Mouse (Mus musculus) heart, embryonic 11.5 days (tissue): ENCODE data around the gene Il3. TPM values are rescaled to one million over a fixed set of nuclear protein-coding genes. Genes with fewer than 3 reads are reported as not detected.

ENCODE experiments used
- ATAC-seq: fragments of 200-750 bp; cut with Nextera tagmentation; replicated peaks from 2 replicates; pipeline ENCODE4 v1.8.0; 2017; ENCODE audit warnings: moderate library complexity; ENCODE audit not compliant: insufficient number of reproducible peaks, low FRiP score, low TSS enrichment
- H3K27ac ChIP-seq: fragments of 300-500 bp; sonication (generic); 2 replicates; pipeline ENCODE4 v1.5.1; 2014; ENCODE audit warnings: mild to moderate bottlenecking, low read depth, low read length
- H3K27me3 ChIP-seq: fragments of 300-500 bp; sonication (generic); 2 replicates; pipeline ENCODE4 v1.6.1; 2014; ENCODE audit warnings: mild to moderate bottlenecking, low read length, mixed read lengths; ENCODE audit not compliant: control insufficient read depth, insufficient read depth
- H3K36me3 ChIP-seq: fragments of 300-500 bp; sonication (generic); 2 replicates; pipeline ENCODE4 v1.6.1; 2014; ENCODE audit warnings: mild to moderate bottlenecking, low read length, moderate library complexity, mixed read lengths; ENCODE audit not compliant: control insufficient read depth, insufficient read depth
- H3K4me1 ChIP-seq: fragments of 300-500 bp; sonication (generic); 2 replicates; pipeline ENCODE4 v1.6.1; 2014; ENCODE audit warnings: low read length; ENCODE audit not compliant: control insufficient read depth, insufficient read depth
- H3K4me2 ChIP-seq: fragments of 300-500 bp; sonication (generic); 2 replicates; pipeline ENCODE4 v1.6.1; 2014; ENCODE audit warnings: mild to moderate bottlenecking, moderate library complexity
- H3K4me3 ChIP-seq: fragments of 300-500 bp; sonication (generic); 2 replicates; pipeline ENCODE4 v1.5.1; 2014; ENCODE audit warnings: low read depth, low read length
- H3K9ac ChIP-seq: fragments of 300-500 bp; sonication (generic); 2 replicates; pipeline ENCODE4 v1.6.1; 2014; ENCODE audit warnings: mild to moderate bottlenecking, low read depth, low read length, moderate library complexity
- H3K9me3 ChIP-seq: fragments of 300-500 bp; sonication (generic); replicated peaks from 2 replicates; pipeline ENCODE4 v1.6.1; 2016; ENCODE audit warnings: low read length; ENCODE audit not compliant: control insufficient read depth
- WGBS: fragments of 180-500 bp; shearing (Covaris S2); extraction: QIAGEN DNeasy Blood & Tissue Kit; methylation state at CpG from one replicate; pipeline ENCODE4 v1.1.7; 2014; ENCODE audit not compliant: insufficient replicate concordance; 5-methylcytosine and 5-hydroxymethylcytosine counted together
- polyA plus RNA-seq: library from polyadenylated mRNA; unstranded; fragments of >200 nt; fragmentation: Nextera tagmentation; extraction: Ambion mirVana; gene quantifications from 2 replicates; pipeline ENCODE4 v1.2.1, GENCODE M21; 2014

Il3 gene
- polyA plus RNA-seq, 1 experiment from 2014 or later = not detected

DNA sequence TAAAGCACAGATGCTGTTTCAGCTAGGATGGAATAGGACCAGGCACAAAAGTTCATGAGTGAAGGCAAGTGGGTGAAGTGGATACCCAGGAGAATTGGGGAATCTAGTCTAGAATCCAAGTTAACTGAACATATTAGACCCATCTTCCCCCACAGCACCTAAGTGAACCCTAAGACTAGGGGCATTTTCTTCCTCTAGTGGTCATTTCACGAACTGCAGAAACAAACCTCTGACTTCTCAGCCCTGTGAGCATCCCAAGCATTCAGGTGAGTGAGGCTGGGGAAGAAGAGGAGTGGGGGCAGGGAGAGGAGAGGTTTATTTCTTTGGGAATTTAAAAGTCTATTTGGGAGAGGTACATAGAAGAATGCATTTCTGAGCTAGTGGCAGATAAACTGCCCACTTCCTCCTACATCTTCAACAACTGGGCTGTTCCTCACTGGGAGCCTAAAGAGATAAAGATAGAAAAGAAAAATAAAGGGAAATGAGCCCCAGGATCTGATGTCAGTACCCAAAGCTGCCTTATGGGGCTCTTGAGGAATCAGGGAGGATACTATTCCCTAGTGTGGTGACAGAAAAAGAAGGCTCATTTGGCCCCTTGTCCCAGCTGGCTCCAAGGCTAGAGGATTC lies 3.6 kb downstream of the Il3 start:
- H3K4me2 ChIP-seq = no peak overlapping the region
- no peaks in the 10 kb centered on the region for H3K27me3 ChIP-seq
- H3K9me3 ChIP-seq = no peaks in the 10 kb centered on the region
- no peak overlapping the region for H3K27ac ChIP-seq
- ATAC-seq = no peak
- H3K9ac ChIP-seq = no peak overlapping the region
- H3K36me3 ChIP-seq = no peaks in the 10 kb centered on the region
- 23% methylated on average over 1 of the region's 1 CpGs for WGBS
- H3K4me1 ChIP-seq = no peaks in the 10 kb centered on the region
- H3K4me3 ChIP-seq = no peak overlapping the region

DNA sequence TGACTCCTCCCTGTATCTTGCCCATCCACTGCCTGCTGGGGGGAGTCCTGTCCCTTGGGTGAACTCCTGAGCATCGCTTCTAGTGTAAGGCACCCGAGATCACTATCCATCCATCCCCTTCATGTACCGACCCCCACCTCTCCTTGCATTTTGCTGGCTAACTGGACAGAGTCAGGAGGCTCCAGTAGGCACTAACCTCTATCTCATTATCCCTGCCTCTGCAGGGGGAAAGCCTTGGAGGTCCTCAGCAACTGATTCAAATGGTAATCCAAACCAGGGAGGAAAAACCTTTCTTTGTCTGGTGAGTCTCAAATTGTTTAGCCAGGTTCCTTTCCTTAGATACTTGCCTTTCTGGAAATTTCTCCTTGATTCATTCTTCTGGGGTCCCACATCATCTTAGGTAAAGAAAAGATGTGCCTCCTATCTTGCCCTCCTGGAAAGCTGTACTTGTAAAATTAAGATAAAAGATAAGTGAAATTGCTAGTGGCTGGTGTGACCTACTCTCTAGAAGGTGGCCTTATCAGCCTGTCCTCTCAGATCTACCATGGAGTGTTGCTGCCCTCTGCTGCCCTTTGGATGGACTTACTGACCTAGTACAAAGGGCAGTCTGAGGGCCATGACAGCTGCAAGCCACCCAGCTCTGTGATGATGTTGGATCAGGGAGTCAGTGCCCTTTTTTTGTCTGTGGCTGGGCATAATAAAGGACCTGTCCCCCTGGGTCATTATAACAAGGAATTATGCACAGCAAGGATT lies 10.3 kb downstream of the Il3 start:
- WGBS = 63% methylated on average over 3 of the region's 3 CpGs
- Histone ChIP-seq H3K4me1 (no peaks in the 10 kb centered on the region; the same call in 1 of the 2 replicates), H3K4me3 (no peak overlapping the region), H3K9ac (no peak overlapping the region), H3K27ac (no peak overlapping the region), H3K9me3 (no peaks in the 10 kb centered on the region), H3K4me2 (no peak overlapping the region), H3K27me3 (peaks cover 4% of the 10 kb centered on the region; the same call in 1 of the 2 replicates), H3K36me3 (no peaks in the 10 kb centered on the region)
- no peak for ATAC-seq

DNA sequence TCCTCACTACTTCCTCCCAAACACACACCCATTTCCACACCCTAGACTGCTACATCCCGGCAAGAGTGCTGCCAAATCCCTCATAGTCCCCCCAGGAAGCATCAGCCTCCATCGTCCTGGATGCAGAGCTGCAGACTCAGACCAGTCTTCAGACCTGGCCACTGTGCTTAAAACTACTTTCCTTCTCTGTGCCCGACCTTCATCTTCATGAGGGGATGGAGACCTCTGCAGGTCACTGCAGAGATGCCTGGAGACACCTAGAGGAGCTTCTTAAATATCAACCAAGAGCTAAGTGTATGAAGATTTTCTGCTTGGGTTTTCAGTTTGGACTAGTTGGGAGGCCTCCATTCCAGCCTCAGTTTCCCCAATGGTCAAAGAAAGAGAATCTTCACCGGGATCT lies 13.0 kb downstream of the Il3 start:
- Histone ChIP-seq H3K4me1 (no peaks in the 10 kb centered on the region; the same call in none of the 2 replicates), H3K27me3 (peaks cover 4% of the 10 kb centered on the region; the same call in 1 of the 2 replicates), H3K36me3 (no peaks in the 10 kb centered on the region), H3K27ac (no peak overlapping the region), H3K4me2 (no peak overlapping the region), H3K9ac (no peak overlapping the region), H3K4me3 (no peak overlapping the region), H3K9me3 (no peaks in the 10 kb centered on the region)
- WGBS = 31% methylated on average over 4 of the region's 4 CpGs
- ATAC-seq = no peak

DNA sequence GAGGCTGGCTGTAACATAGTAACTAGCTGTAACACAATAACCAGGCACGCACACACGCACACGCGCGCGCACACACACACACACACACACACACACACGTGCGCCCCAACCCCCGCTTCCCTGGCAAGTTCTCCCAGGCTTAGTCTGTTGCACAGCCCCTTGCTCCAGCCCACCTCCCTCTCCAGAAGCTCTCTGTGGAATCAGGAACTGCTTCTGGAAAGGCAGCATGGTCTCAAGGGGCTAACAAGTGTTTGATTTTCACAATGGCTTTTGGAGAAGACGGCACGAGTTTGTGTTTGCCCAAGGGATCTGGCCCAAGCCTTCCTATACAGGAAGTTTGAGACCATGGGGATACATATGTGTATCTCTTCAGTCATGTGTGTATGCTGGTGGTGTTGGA lies 16.5 kb downstream of the Il3 start:
- H3K4me2 ChIP-seq = no peak overlapping the region

DNA sequence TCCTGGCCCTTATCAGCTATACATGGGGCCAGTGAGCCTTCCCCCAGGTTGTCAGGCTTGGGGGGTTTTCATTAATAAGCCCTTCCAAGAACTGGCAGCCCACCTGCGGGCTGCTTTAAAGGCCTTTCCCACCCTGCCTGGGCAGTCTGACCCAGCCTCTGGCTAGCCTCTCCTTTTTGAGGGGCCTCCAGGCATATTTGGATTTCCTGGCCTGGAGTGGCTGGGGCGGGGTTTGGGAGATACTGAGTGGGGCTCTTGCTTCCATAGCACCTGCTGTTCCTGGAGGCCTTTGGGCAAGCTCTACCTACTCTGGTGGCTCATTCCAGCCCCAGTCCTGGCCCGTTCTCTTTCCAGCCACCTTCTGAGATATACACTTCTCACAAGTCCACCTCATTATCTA lies 17.3 kb downstream of the Il3 start:
- no peaks in the 10 kb centered on the region for H3K9me3 ChIP-seq
- ATAC-seq = no peak
- no peak overlapping the region for H3K4me2 ChIP-seq
- H3K4me1 ChIP-seq = no peaks in the 10 kb centered on the region; the same call in none of the 2 replicates
- 87% methylated on average over 3 of the region's 3 CpGs for WGBS
- no peaks in the 10 kb centered on the region for H3K36me3 ChIP-seq
- H3K9ac ChIP-seq = no peak overlapping the region
- H3K27ac ChIP-seq = no peak overlapping the region
- no peak overlapping the region for H3K4me3 ChIP-seq
- H3K27me3 ChIP-seq = no peaks in the 10 kb centered on the region

More for the DNA sequence above, 16.5 kb downstream of the Il3 start:
- H3K9ac ChIP-seq = no peak overlapping the region
- 87% methylated on average over 11 of the region's 11 CpGs for WGBS
- H3K9me3 ChIP-seq = no peaks in the 10 kb centered on the region
- no peaks in the 10 kb centered on the region; the same call in none of the 2 replicates for H3K4me1 ChIP-seq
- H3K36me3 ChIP-seq = no peaks in the 10 kb centered on the region
- ATAC-seq = no peak
- H3K27me3 ChIP-seq = peaks cover under 1% of the 10 kb centered on the region; the same call in 1 of the 2 replicates
- no peak overlapping the region for H3K27ac ChIP-seq
- H3K4me3 ChIP-seq = no peak overlapping the region

DNA sequence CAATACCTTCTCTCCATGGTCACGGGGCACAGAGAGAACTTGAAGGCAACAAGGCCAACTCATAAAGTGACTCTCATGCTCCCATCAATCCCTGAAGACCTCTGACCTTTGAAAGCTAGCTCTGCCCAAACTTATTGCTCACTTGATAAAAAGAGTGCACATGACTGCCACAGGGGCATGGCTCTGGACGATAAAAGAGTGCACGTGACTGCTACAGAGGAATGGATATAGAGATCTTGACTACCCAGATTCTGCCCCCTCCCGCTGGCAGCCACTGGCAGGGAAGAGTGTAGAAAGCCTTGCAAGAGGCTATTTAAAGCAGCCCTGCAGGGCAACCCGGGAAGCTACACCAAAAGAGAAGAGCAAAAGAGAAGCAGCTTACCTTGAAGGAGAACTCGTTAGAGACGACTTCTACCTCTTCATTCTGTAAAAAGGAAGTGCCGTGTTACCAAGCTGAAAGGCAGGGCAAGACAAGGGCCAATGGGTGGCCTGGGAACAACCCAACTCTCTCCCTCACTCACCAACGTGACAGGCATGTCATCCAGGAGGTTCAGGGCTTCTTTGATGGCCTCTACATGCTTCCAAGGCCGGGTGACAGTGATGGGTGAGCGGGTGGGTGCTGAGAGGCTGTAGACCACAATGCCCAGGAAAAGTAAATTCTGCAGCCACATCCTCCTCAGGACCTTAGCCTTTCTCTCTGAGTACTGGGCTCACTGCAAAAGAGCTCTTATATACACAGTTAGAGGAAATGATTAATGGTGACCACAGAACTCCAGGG lies 17.9 kb downstream of the Il3 start, which contains the start of gene Csf2:
Gene Csf2 (minus strand): TSS at position 728 of the 778 bp plus-strand sequence.
- H3K9me3 ChIP-seq = no peaks in the 10 kb centered on the region
- no peaks in the 10 kb centered on the region; the same call in none of the 2 replicates for H3K4me1 ChIP-seq
- no peak within 1 kb of the TSS for H3K9ac ChIP-seq
- H3K4me2 ChIP-seq = no peak within 1 kb of the TSS
- H3K36me3 ChIP-seq = no peaks in the 10 kb centered on the region
- 53% methylated on average over 11 of the region's 11 CpGs for WGBS
- H3K4me3 ChIP-seq = no peak within 1 kb of the TSS
- H3K27ac ChIP-seq = no peak within 1 kb of the TSS
- H3K27me3 ChIP-seq = no peaks in the 10 kb centered on the region
- ATAC-seq = no peak

DNA sequence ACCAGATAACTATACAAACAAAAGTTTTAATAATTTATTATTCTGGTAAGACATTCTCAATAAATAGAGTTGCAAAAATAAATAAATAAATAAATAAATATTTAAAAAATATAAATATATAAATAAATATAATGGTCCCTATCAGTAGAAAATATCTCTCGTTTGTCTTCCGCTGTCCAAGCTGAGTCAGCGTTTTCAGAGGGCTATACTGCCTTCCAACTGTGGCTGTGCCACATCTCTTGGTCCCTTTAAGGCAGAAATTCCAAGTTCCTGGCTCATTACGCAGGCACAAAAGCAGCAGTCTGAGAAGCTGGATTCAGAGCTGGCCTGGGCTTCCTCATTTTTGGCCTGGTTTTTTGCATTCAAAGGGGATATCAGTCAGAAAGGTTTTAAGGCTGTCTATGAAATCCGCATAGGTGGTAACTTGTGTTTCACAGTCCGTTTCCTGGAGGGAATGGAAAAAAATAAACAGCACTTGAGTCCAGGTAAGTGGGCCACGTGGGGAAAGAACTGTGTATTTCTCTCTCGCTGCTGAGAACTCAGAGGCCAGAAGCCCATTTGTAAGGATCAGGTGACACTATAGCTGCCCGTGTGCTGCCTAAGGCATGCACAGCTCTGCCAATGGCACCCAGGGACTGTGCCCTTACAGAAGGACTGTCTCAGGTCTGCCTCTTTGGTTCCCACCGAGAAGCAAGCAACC lies 19.7 kb downstream of the Il3 start:
- 73% methylated on average over 10 of the region's 10 CpGs for WGBS
- Histone ChIP-seq H3K27ac (no peak overlapping the region), H3K9ac (no peak overlapping the region)

DNA sequence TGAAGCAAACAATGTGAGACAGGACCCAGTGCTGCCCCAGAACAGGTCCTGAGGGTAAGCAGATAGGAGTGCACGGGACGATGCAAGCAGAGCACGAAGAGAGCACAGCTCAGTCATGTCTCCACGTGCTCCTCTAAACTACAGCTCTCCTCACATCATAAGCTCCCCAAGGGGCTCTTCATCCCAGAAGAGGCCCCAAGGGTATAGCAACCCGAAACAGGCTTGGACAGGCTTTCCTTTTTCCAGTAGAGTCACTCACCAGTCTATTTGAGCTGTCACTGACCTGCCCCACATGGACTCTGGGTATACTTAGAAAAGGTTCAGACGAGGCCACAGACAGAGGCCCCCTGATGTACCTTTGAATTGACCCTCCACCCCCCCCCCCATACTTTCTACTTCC lies 22.6 kb downstream of the Il3 start:
- Histone ChIP-seq H3K9ac (no peak overlapping the region), H3K36me3 (no peaks in the 10 kb centered on the region), H3K9me3 (no peaks in the 10 kb centered on the region), H3K27ac (no peak overlapping the region), H3K4me3 (no peak overlapping the region), H3K4me1 (no peaks in the 10 kb centered on the region; the same call in 1 of the 2 replicates), H3K27me3 (no peaks in the 10 kb centered on the region), H3K4me2 (no peak overlapping the region)
- WGBS = 67% methylated on average over 6 of the region's 6 CpGs
- no peak for ATAC-seq

More for the DNA sequence above, 19.7 kb downstream of the Il3 start:
- H3K27me3 ChIP-seq = no peaks in the 10 kb centered on the region
- no peaks in the 10 kb centered on the region for H3K36me3 ChIP-seq
- ATAC-seq = no peak
- no peaks in the 10 kb centered on the region for H3K9me3 ChIP-seq
- no peak overlapping the region for H3K4me2 ChIP-seq
- H3K4me3 ChIP-seq = no peak overlapping the region
- no peaks in the 10 kb centered on the region; the same call in 1 of the 2 replicates for H3K4me1 ChIP-seq
